Mouse (Mus musculus): ENCODE data around the gene Pgpep1l.

The Pgpep1l gene

DNA sequence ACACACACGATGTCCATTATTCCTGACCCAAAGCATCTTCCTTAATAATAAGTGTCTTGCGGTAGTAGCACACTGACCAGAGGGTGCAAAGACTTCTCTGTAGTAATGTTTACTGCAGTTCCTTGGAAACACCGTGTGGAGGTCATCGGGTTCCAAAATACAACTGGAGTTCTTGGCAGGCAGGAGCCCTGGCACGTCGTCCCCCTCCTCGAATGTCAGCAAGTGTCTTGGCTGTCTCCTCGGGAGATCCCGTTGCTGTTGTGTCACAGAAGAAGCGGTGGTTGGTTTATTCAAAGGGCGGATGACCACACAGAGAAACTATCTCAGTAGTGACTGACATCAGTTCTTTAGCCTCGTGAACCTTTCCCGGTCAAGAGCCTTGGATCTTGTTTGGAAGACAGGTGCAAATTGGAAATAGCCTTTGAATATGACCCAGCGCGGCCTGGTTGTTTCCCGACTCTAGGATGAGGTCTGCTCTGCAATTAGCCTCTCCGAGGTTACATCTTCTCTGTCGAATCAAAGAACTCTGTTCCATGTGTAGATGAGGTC lies 48.4 kb downstream of the Pgpep1l start:
- DNase-seq (ENCODE audit: low read depth, low spot score), result no peak

DNA sequence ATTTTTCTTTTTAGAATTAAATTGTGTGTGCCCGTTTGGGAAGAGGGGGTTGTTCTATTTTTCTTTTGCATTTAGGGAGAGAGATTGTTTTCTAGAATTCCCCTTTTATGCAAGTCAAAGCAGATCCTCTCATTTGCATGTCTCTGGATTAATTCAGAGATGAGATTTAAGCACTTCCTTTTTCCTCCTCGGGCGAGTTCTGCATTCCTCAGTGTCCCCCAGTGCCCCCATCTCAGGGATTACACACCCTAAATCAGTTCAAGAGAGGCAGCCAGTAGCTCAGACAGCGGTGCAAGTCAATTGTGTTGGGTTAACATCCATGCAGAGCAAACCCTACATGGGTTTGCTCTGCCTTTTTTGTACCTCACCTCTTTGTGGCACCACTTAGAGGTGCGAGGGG lies 50.2 kb downstream of the Pgpep1l start:
- DNase-seq (ENCODE audit: low read depth, low spot score), result no peak

DNA sequence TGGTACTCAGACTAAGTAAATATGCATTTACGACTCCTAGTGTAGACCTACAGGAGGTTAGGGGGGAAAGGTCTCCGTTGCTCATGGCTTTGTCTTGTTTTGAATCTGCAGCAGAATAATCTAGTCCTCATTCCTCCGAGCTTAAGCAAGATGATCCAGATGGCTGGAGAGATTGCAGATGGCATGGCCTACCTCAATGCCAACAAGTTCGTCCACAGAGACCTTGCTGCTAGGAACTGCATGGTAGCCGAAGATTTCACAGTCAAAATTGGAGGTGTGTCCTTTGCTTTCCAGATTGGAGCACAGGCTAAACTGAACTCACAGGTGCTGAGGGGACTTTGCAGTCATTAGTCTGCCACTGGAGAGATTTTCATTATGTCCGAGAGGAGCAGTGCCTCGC lies 52.1 kb downstream of the Pgpep1l start:
- DNase-seq (ENCODE audit: low read depth, low spot score), result no peak

DNA sequence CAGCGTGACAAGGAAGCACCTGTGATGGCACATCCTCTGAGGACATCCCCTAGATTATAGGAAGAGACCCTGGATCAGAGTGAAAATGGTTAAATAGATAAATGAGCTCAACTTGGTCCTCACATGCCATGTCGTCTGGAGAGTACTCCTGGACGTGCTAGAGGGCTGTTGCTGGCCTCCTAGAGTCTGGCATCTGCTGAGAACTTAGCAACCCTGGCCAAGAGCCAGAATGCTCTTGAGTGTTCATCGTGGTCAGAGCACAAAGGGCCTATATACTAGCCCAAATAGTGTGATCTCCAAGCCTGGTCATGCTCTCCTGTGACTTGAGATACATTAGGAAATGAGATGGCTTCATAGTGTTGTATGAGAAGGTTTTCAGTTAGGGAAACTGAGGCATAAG lies 53.6 kb downstream of the Pgpep1l start:
- DNase-seq (ENCODE audit: low read depth, low spot score), result peak; percentile 28

DNA sequence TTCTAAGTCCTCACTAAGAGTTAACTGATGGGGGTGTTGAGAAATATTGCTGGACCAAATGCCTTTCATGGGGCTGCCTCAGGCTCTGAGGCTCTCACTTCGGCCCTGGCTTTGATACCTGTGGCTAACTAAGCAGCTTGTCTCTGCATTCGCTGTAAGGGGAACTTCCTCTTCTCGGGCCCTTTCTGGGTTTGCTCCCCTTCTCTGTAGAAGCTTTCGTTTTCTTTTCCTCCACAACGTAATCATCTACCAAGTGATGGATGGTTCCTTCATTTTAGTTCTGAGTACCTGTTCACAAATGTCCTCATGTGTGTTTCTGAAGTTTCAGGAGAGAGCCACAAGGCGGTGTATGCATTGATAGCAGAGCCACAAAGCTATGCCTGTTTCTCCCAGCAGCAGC lies 55.0 kb downstream of the Pgpep1l start:
- no peak for DNase-seq (ENCODE audit: low read depth, low spot score)

DNA sequence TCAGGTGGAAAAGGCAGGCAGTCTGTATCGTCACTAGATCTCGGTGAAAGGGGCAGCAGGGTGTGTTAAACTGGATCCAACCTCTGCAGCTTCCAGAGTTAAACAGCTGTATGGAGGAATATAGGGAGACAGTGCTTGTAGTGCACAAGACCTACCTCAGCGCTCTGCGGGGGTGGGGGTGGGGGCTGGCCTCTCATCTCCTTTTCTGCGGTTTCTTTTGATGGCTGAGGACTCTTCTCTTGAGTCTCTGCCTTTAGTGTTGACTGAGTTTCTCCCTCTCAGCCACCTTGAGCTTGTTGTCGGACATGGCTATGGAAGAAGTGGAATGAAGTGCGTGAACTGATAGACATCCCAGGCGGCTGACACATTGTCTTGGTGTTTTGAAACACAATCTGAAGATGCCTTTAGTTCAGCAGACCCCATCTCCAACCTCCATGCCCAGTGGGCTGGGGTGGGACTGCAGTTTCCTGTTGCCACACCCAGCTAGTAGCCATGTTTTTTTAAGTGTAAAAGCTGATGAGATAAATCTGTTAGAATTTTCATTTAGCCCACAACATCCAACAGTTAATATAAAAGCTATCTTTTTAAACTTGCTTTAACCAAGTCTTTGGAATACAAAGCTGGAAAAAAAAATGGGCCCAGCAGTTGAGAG lies 58.1 kb downstream of the Pgpep1l start:
- no peak for DNase-seq (ENCODE audit: low read depth, low spot score)

DNA sequence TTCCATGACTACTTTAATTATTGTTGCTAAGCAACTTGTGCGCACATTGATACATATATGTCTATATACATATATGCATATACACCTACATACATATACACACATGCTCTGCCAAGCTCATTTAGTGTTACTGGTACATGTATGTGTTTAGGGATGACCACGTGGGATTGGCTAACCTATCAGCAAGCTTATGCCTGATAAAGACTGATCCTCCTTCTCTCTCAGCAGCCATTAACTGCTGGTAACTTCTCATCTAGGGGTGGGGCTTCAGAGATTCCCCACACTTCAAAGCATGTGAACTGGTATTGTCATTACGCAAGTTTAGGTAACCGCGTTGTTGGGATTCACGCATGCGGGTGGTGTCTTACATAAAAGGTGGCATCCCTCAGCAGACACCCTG lies 64.4 kb downstream of the Pgpep1l start:
- DNase-seq (ENCODE audit: low read depth, low spot score), result no peak

DNA sequence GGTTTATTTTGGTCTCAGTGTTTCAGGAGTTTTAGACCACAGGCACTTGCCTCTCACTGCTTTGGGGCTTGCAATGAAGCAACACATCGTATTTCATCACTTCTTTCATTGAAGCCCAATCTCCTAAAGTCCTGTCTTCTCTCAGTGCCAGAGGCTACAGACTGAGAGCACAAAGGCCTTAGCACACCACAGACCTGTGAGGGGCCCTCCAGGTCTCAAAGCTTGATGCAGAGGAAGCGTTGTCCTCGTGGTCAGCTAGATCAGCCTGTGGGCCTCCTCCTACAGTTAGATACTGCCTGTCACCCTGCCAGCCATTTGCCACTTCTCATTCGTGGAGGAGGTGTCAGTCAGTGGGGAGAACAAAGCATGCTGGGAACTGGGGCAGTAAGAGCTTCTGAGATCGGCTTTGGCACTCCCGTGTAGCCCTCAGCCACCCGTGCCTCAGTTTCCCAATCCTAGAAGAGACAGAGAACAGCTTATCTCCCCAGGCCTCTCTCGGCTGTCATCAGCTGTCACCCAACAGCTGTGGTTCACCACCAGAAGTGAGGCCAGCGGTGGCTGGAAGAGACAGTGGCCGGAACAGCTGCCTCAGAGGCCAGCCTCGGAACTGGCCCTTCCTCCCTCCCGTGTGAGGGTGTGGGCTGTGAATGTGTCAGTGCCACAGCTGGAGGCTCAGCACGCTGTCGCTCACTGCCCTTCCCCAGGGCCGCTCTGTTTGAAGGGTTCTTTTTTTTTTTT lies 69.9 kb downstream of the Pgpep1l start:
- DNase-seq (ENCODE audit: low read depth, low spot score), result no peak

DNA sequence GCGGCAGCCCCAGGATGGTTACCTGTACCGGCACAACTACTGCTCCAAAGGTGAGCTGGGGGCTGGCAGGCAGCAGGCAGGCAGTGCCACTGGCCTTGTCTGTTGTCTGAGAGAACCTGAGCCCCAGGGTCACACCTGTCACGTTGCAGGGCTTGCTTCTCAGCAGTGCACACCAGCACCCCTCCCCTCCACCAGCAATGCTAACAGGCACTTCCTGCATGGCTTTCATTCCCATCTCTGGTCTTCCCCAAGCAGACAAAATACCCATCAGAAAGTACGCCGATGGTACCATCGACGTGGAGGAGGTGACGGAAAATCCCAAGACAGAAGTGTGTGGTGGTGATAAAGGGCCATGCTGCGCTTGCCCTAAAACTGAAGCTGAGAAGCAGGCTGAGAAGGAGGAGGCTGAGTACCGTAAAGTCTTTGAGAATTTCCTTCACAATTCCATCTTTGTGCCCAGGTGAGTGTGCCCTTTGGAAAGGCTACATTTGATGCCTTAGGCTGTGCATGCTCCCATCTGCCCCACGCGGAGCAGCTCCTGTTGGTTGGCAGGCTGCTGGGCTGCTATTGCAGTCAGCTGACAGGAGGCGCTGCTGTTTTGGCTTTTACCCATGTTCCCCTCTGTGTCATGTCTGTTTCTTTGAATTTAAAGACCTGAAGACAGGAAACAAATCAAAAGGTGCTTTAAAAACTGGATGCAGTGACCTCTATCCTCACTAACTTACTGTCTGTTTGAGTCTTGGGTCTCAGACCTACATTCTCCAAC lies 74.2 kb downstream of the Pgpep1l start:
- no peak for DNase-seq (ENCODE audit: low read depth, low spot score)

DNA sequence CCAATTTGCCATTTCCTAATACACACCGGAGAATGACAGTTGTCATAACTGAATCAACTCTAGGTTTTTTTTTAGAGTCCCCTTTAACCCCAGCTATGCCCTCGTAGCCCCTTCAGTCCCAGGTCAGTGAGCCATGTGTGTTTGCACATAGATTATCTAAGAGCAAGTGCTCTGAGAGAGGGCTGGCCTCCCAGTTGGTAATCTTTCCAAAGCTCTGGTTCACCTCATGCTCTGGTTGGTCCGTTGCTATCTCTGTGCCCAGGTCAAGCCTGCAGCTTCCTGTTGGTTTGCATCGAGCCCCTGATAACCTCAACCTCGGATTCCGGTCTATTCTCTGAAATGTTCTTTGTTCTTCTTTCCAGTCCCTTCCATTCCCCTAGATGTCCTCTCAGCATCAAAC lies 74.8 kb downstream of the Pgpep1l start:
- no peak for DNase-seq (ENCODE audit: low read depth, low spot score)

Data from 3T3-L1 (cell line).